Mouse (Mus musculus) erythroblast, embryonic 14.5 days (primary cell): Measurements from ENCODE around the gene Nin. TPM values are rescaled to one million over a fixed set of nuclear protein-coding genes. Genes with fewer than 3 reads are reported as not detected.

Experiments
- H3K27me3 ChIP-seq: 2 replicates; pipeline ENCODE4 v1.6.1; 2012; ENCODE audit warnings: inconsistent platforms; ENCODE audit not compliant: control insufficient read depth
- H3K36me3 ChIP-seq: 2 replicates; pipeline ENCODE4 v1.6.1; 2012; ENCODE audit warnings: mild to moderate bottlenecking, inconsistent platforms; ENCODE audit not compliant: control insufficient read depth
- H3K4me1 ChIP-seq: 2 replicates; pipeline ENCODE4 v1.6.1; 2012; ENCODE audit warnings: inconsistent platforms; ENCODE audit not compliant: control insufficient read depth
- H3K4me3 ChIP-seq: replicated peaks from 2 replicates; pipeline ENCODE3; 2012; ENCODE audit warnings: moderate library complexity, mild to moderate bottlenecking, inconsistent platforms
- H3K9me3 ChIP-seq: 2 replicates; pipeline ENCODE4 v1.6.1; 2012; ENCODE audit warnings: low read length, inconsistent platforms, mixed read lengths; ENCODE audit not compliant: control insufficient read depth
- GATA1 ChIP-seq: IDR thresholded peaks from 2 replicates; pipeline ENCODE4 v1.6.1; 2012; ENCODE audit warnings: low read length, inconsistent platforms, mixed read lengths
- TAL1 ChIP-seq: IDR thresholded peaks from 3 replicates; pipeline ENCODE4 v1.6.1; 2012; ENCODE audit warnings: low read length, inconsistent platforms, mixed read lengths
- polyA plus RNA-seq: library from polyadenylated mRNA; stranded (reverse); fragments of >175 nt; gene quantifications from 2 replicates; pipeline ENCODE4 v1.2.3, GENCODE M21; 2012

The Nin gene
- polyA plus RNA-seq, 1 experiment = 0.04 TPM

GRCm38 (mm10) chr12:70047281-70047680 is 66.2 kb downstream of the Nin start:
- no peak overlapping the region for H3K4me3 ChIP-seq
- no peak for TF ChIP-seq TAL1
- TF ChIP-seq GATA1 = no peak
- H3K36me3 ChIP-seq = peaks cover 6% of the 10 kb centered on the region
- H3K27me3 ChIP-seq = no peaks in the 10 kb centered on the region
- H3K4me1 ChIP-seq = peaks cover 11% of the 10 kb centered on the region
- H3K9me3 ChIP-seq = no peaks in the 10 kb centered on the region

- TF ChIP-seq TAL1 = no peak
- TF ChIP-seq GATA1 = no peak
- H3K9me3 ChIP-seq = no peaks in the 10 kb centered on the region
- peaks cover 11% of the 10 kb centered on the region for H3K4me1 ChIP-seq
- H3K27me3 ChIP-seq = no peaks in the 10 kb centered on the region
- no peak overlapping the region for H3K4me3 ChIP-seq
- H3K36me3 ChIP-seq = peaks cover 6% of the 10 kb centered on the region
Observed at GRCm38 (mm10) chr12:70044353-70044752, 69.2 kb downstream of the Nin start.

GRCm38 (mm10) chr12:70043421-70043820 is 70.1 kb downstream of the Nin start:
- peaks cover 6% of the 10 kb centered on the region for H3K36me3 ChIP-seq
- no peaks in the 10 kb centered on the region for H3K9me3 ChIP-seq
- no peak for TF ChIP-seq TAL1
- no peak for TF ChIP-seq GATA1
- peaks cover 4% of the 10 kb centered on the region for H3K4me1 ChIP-seq
- H3K27me3 ChIP-seq = no peaks in the 10 kb centered on the region
- H3K4me3 ChIP-seq = no peak overlapping the region

GRCm38 (mm10) chr12:70040981-70041380 is 72.5 kb downstream of the Nin start:
- no peak for TF ChIP-seq TAL1
- no peak for TF ChIP-seq GATA1

GRCm38 (mm10) chr12:70036722-70037305 is 76.7 kb downstream of the Nin start:
- H3K4me1 ChIP-seq = no peaks in the 10 kb centered on the region
- H3K9me3 ChIP-seq = no peaks in the 10 kb centered on the region; the same call in 1 of the 2 replicates
- no peak overlapping the region for H3K4me3 ChIP-seq
- TF ChIP-seq GATA1 (no peak), TAL1 (no peak)
- peaks cover 2% of the 10 kb centered on the region for H3K36me3 ChIP-seq
- H3K27me3 ChIP-seq = no peaks in the 10 kb centered on the region

More at GRCm38 (mm10) chr12:70040981-70041380, 72.5 kb downstream of the Nin start:
- Histone ChIP-seq H3K27me3 (no peaks in the 10 kb centered on the region), H3K4me3 (no peak overlapping the region), H3K36me3 (peaks cover 5% of the 10 kb centered on the region), H3K9me3 (no peaks in the 10 kb centered on the region; the same call in 1 of the 2 replicates), H3K4me1 (no peaks in the 10 kb centered on the region)

- no peaks in the 10 kb centered on the region for H3K9me3 ChIP-seq
- no peak overlapping the region for H3K4me3 ChIP-seq
- no peaks in the 10 kb centered on the region for H3K4me1 ChIP-seq
- H3K36me3 ChIP-seq = no peaks in the 10 kb centered on the region
- no peaks in the 10 kb centered on the region for H3K27me3 ChIP-seq
- TF ChIP-seq TAL1 (no peak), GATA1 (no peak)
Observed at GRCm38 (mm10) chr12:70026233-70026632, 87.3 kb downstream of the Nin start.

GRCm38 (mm10) chr12:70025431-70025830 is 88.1 kb downstream of the Nin start:
- Histone ChIP-seq H3K4me3 (no peak overlapping the region), H3K27me3 (no peaks in the 10 kb centered on the region), H3K9me3 (no peaks in the 10 kb centered on the region), H3K36me3 (no peaks in the 10 kb centered on the region), H3K4me1 (no peaks in the 10 kb centered on the region)
- TF ChIP-seq TAL1 (no peak), GATA1 (no peak)

GRCm38 (mm10) chr12:70023580-70023979 is 89.9 kb downstream of the Nin start:
- no peaks in the 10 kb centered on the region for H3K4me1 ChIP-seq
- no peaks in the 10 kb centered on the region for H3K27me3 ChIP-seq
- H3K4me3 ChIP-seq = no peak overlapping the region
- no peaks in the 10 kb centered on the region; the same call in 1 of the 2 replicates for H3K36me3 ChIP-seq
- H3K9me3 ChIP-seq = no peaks in the 10 kb centered on the region
- no peak for TF ChIP-seq GATA1
- TF ChIP-seq TAL1 = no peak

GRCm38 (mm10) chr12:70018153-70018552 is 95.4 kb downstream of the Nin start:
- no peaks in the 10 kb centered on the region; the same call in 1 of the 2 replicates for H3K36me3 ChIP-seq
- H3K4me1 ChIP-seq = no peaks in the 10 kb centered on the region
- no peak for TF ChIP-seq TAL1
- TF ChIP-seq GATA1 = no peak
- H3K27me3 ChIP-seq = no peaks in the 10 kb centered on the region
- no peak overlapping the region for H3K4me3 ChIP-seq
- no peaks in the 10 kb centered on the region for H3K9me3 ChIP-seq

GRCm38 (mm10) chr12:70015936-70016335 is 97.6 kb downstream of the Nin start:
- H3K36me3 ChIP-seq = no peaks in the 10 kb centered on the region; the same call in 1 of the 2 replicates
- TF ChIP-seq TAL1 (no peak), GATA1 (no peak)
- H3K4me3 ChIP-seq = no peak overlapping the region
- peaks cover 1% of the 10 kb centered on the region for H3K9me3 ChIP-seq
- no peaks in the 10 kb centered on the region for H3K4me1 ChIP-seq
- no peaks in the 10 kb centered on the region for H3K27me3 ChIP-seq
